Mouse (Mus musculus) Patski (cell line): ENCODE results near the gene Kdm6b. TPM values are rescaled to one million over a fixed set of nuclear protein-coding genes. Genes with fewer than 3 reads are reported as not detected.
"Not testable (repeated sequence)": the region's sequence is repeated elsewhere in the genome, so short reads cannot be mapped to it uniquely, and the experiment has no call there.

Experiments
- ATAC-seq: fragments of 100-300 bp; one replicate; pipeline ENCODE4 v1.8.0; 2021
- CTCF ChIA-PET: fragments of 350-600 bp; sonication (Branson Sonifier 250); formaldehyde crosslinking; loops from one replicate; lab custom pipeline; 2022; ENCODE audit warnings: inconsistent platforms; lab: Charles Lee
- POLR2A ChIA-PET: fragments of 350-600 bp; sonication (Branson Sonifier 250); formaldehyde crosslinking; loops from one replicate; lab custom pipeline; 2022; ENCODE audit warnings: antibody characterized with exemption, inconsistent platforms; lab: Charles Lee
- DNase-seq: peaks from one replicate; pipeline ENCODE4 v3.0.0-alpha.2; 2011; ENCODE audit warnings: low read depth, low spot score
- H3K27me3 ChIP-seq: fragments of 371-371 bp; one replicate; pipeline ENCODE4 v1.5.1; 2021
- CTCF ChIP-seq: fragments of 100-300 bp; IDR thresholded peaks from one replicate; pipeline ENCODE4 v1.5.1; 2021
- in situ Hi-C: fragments of 300-500 bp; cut with MboI; formaldehyde crosslinking; loops from 3 replicates; pipeline ENCODE4 v1.11.1; 2018; ENCODE audit warnings: low pct_unique_long_range_greater_than_20kb, mixed read lengths
- polyA plus RNA-seq: library from polyadenylated mRNA; unstranded; gene quantifications from one replicate; pipeline ENCODE4 v1.2.3, GENCODE M21; 2021

Kdm6b gene
- polyA plus RNA-seq, 1 experiment from 2014 or later: 26.6 TPM

DNA sequence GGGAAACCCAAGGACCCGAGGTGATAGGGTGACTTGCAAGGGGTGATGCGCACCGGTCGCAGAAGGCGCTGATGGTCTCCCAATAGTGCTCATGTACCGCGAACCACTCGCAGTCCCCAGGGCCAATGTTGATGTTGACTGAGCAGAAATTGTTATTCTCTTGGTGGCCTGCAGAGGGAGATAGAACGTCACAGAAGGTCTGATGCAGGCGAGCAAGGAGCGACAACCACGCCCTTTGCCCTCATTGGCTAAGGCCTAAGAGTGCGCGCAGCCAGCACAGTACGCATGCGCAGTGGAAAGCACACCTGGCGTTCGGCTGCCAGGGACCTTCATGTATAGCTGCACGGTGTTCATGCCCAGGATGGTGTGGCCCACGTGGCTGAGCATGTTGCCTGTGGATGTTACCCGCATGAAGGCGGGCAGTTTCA lies 12.3 kb downstream of the Kdm6b start:
- no peak for DNase-seq
- ChIA-PET POLR2A (interaction anchor here (1.0 to 1.5 kb wide), 2 partner anchors 18 to 23 kb away, joined by 3 to 6 read pairs; no protein-coding TSS in a partner anchor), CTCF (interaction anchor here (0.9 kb wide), 1 partner anchor 143 kb away, joined by 3 read pairs; no protein-coding TSS in a partner anchor)
- no peaks in the 10 kb centered on the region for H3K27me3 ChIP-seq
- ATAC-seq: no peak
- TF ChIP-seq CTCF: no peak
- in situ Hi-C loops: loop anchor here (25.0 kb wide), 1 partner anchor 586 kb away; the partner anchor contains the start of genes Ctdnep1, Elp5, Gabarap and Phf23

- DNase-seq (no peak), ATAC-seq (no peak)
- in situ Hi-C loops: loop anchor here (25.0 kb wide), 1 partner anchor 587 kb away; the partner anchor contains the start of genes Ctdnep1, Elp5, Gabarap and Phf23
- POLR2A ChIA-PET: interaction anchor here (1.2 kb wide), 1 partner anchor 17 kb away, joined by 3 read pairs; no protein-coding TSS in a partner anchor
- CTCF ChIA-PET: no interaction called here
- no peak for TF ChIP-seq CTCF
- H3K27me3 ChIP-seq: no peaks in the 10 kb centered on the region
Measured at GRCm38 (mm10) chr11:69400083-69400850, 13.2 kb downstream of the Kdm6b start.

DNA sequence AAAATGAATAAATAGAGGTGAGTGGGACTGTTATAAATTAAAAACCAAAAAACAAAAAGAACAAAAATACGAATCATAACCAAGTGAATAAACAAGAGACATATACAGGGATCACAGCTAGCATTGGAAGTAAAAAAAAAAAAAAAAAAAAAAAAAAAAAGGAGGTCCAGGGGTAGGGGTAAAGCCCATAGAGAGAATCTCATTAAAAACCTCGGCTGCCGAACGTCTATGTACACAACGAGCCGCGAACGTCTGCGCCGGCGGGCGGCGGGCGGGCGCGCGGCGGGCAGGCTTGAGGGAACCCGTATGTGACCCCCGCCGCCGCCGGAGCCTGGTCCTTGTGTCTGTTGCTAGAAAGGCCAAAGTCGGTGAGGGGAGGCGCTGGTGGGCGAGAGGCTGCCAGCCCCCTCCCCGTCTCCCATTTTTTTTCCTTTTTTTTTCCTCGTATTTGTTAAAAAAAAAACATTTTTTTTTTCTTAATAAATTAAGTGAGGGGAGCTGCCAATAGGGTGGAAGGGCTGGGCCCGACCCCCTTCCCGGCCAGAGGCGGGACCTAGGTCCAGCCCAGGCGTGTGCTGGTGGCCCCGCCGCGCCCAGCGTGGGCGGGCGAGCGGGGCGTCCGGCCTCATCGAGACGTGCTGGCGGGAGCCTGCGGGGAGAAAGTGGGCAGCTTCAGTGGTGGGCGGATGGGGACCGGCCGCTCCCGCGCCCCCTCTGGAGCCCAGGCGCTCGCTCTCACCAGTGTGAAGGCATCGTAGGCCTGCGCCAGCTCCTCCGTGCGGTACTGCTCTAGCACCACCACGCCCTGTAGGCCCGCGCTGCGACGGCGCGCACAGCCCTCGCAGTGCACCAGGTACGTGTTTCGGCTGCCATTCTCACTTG lies 14.0 kb downstream of the Kdm6b start:
- POLR2A ChIA-PET: interaction anchor here (1.0 to 1.2 kb wide), 2 partner anchors 18 to 27 kb away, joined by 3 read pairs; no protein-coding TSS in a partner anchor
- ATAC-seq (no peak), DNase-seq (no peak)
- no peaks in the 10 kb centered on the region for H3K27me3 ChIP-seq
- CTCF ChIA-PET: no interaction called here
- in situ Hi-C loops: loop anchor here (25.0 kb wide), 1 partner anchor 588 kb away; the partner anchor contains the start of genes Ctdnep1, Elp5, Gabarap and Phf23
- no peak for TF ChIP-seq CTCF

GRCm38 (mm10) chr11:69398486-69399200 lies 14.8 kb downstream of the Kdm6b start:
- in situ Hi-C loops: no loop called here
- POLR2A ChIA-PET: interaction anchor here (0.7 to 1.0 kb wide), 3 partner anchors 9 to 115 kb away, joined by 3 to 5 read pairs (median 4); no protein-coding TSS in a partner anchor
- DNase-seq: no peak
- TF ChIP-seq CTCF: no peak
- H3K27me3 ChIP-seq: no peaks in the 10 kb centered on the region
- CTCF ChIA-PET: no interaction called here
- ATAC-seq: no peak

GRCm38 (mm10) chr11:69398059-69398458 lies 15.4 kb downstream of the Kdm6b start, which contains the start of gene Tmem88:
Gene Tmem88, minus strand, starts transcription at chr11:69398234.
- in situ Hi-C loops: no loop called here

DNA sequence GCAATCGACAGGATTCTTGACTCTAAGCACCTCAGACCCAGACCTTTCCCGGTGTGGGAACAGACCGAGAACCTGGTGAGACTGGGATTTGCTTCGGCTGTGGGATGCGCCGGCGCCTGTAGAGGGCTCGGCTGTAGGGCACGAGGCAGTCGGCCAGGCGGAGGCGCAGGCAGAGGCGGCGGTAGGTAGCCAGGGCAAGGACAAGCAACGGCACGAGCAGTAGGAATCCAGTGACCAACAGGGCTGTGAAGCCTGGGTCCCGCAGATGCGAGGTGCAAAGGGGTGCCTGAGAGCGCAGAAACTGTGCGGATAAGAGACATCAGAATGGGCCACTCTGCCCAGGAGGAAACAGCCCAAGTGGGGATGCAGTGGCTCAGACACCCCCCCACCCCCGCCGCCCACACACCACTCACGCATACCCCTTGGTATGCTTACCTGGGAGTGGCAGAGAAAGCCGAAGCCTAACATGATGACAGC lies 15.9 kb downstream of the Kdm6b start:
- DNase-seq: no peak
- no peaks in the 10 kb centered on the region for H3K27me3 ChIP-seq
- POLR2A ChIA-PET: interaction anchor here (0.7 to 1.4 kb wide), 4 partner anchors 10 to 116 kb away, joined by 4 to 5 read pairs (median 4); no protein-coding TSS in a partner anchor
- TF ChIP-seq CTCF: no peak
- CTCF ChIA-PET: interaction anchor here (1.5 kb wide), 1 partner anchor 128 kb away, joined by 4 read pairs; no protein-coding TSS in a partner anchor
- no peak for ATAC-seq
- in situ Hi-C loops: no loop called here

More at GRCm38 (mm10) chr11:69398059-69398458, 15.4 kb downstream of the Kdm6b start, which contains the start of gene Tmem88:
- CTCF ChIA-PET: no interaction called here
- POLR2A ChIA-PET: interaction anchor here (0.7 to 1.3 kb wide), 4 partner anchors 10 to 115 kb away, joined by 3 to 5 read pairs (median 4); no protein-coding TSS in a partner anchor
- ATAC-seq (no peak), DNase-seq (no peak)
- no peaks in the 10 kb centered on the region for H3K27me3 ChIP-seq
- TF ChIP-seq CTCF: no peak

- in situ Hi-C loops: no loop called here
- TF ChIP-seq CTCF: no peak
- ChIA-PET CTCF (interaction anchor here (1.5 kb wide), 1 partner anchor 127 kb away, joined by 4 read pairs; no protein-coding TSS in a partner anchor), POLR2A (interaction anchor here (1.0 to 1.4 kb wide), 4 partner anchors 13 to 29 kb away, joined by 4 to 5 read pairs (median 4); no protein-coding TSS in a partner anchor)
- DNase-seq (no peak), ATAC-seq (no peak)
- H3K27me3 ChIP-seq: no peaks in the 10 kb centered on the region
Measured at GRCm38 (mm10) chr11:69396772-69397171, 16.7 kb downstream of the Kdm6b start.

DNA sequence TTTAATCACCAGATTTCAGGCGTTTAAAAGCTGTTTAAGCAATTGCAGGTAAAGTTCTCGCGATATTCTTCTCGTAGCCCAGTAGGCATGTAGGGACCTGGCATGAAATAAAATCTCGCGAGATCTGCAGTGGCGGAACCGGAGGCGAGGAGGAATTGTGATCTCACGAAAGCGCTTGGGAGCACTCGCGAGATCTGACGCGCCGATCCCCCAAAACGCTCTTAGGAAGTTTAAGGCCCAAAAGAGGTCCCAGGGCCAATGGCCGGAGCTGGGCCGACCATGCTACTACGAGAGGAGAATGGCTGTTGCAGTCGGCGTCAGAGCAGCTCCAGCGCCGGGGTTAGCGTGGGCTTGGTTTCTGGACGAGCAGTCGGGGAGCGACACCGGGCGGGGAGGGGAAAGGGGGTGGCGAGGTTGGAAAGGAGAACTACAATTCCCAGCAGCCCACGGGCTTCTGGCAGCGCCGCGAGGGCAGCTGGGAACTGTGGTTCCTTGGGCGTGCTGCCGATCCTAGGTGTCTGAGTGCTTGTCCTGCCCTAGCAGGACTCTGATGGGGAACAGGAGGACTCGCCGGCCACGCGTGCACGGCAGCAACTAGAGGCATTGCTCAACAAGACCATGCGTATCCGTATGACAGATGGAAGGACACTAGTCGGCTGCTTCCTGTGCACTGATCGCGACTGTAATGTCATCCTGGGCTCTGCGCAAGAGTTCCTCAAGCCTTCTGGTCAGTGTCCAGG lies 17.7 kb downstream of the Kdm6b start:
- peak; percentile 73 for ATAC-seq
- DNase-seq: peak; percentile 99
- CTCF ChIA-PET: interaction anchor here (1.5 kb wide), 1 partner anchor 126 kb away, joined by 4 read pairs; no protein-coding TSS in a partner anchor
- in situ Hi-C loops: no loop called here
- no peak for TF ChIP-seq CTCF
- H3K27me3 ChIP-seq: no peaks in the 10 kb centered on the region
- POLR2A ChIA-PET: interaction anchor here (0.6 to 2.3 kb wide), 7 partner anchors 14 to 134 kb away, joined by 3 to 8 read pairs (median 4); no protein-coding TSS in a partner anchor

- ChIA-PET CTCF (interaction anchor here (1.2 to 1.6 kb wide), 2 partner anchors 126 to 138 kb away, joined by 4 to 8 read pairs; no protein-coding TSS in a partner anchor), POLR2A (interaction anchor here (0.6 to 2.3 kb wide), 8 partner anchors 14 to 167 kb away, joined by 3 to 8 read pairs (median 4); no protein-coding TSS in a partner anchor)
- in situ Hi-C loops, H3K27me3 ChIP-seq, DNase-seq: not testable (repeated sequence)
- peak; percentile 42 for ATAC-seq
Measured at GRCm38 (mm10) chr11:69395235-69395633, 18.2 kb downstream of the Kdm6b start, which contains the start of the genes Naa38 and Cyb5d1. Gene Naa38, plus strand, starts transcription at chr11:69395487. Gene Cyb5d1, minus strand, starts transcription at chr11:69395631.

GRCm38 (mm10) chr11:69394591-69395167 lies 18.8 kb downstream of the Kdm6b start:
- ATAC-seq, in situ Hi-C loops, DNase-seq, H3K27me3 ChIP-seq: not testable (repeated sequence)
- CTCF ChIA-PET: interaction anchor here (1.2 to 1.6 kb wide), 2 partner anchors 125 to 138 kb away, joined by 4 to 8 read pairs; no protein-coding TSS in a partner anchor
- POLR2A ChIA-PET: interaction anchor here (0.6 to 2.3 kb wide), 8 partner anchors 15 to 166 kb away, joined by 3 to 8 read pairs (median 4); no protein-coding TSS in a partner anchor
